Mouse (Mus musculus) ES-E14 (cell line): ENCODE data around the gene Wdr78.

Experiments
- HCFC1 ChIP-seq: IDR thresholded peaks from 2 replicates; pipeline ENCODE4 v1.6.1; 2012; ENCODE audit warnings: low read length, inconsistent platforms, borderline replicate concordance; ENCODE audit not compliant: insufficient read depth
- MAFK ChIP-seq: IDR thresholded peaks from 2 replicates; pipeline ENCODE4 v1.6.1; 2014; ENCODE audit warnings: mild to moderate bottlenecking, low read depth, low read length, inconsistent platforms; ENCODE audit not compliant: insufficient read depth
- ZC3H11A ChIP-seq: IDR thresholded peaks from 2 replicates; pipeline ENCODE4 v1.6.1; 2012; ENCODE audit warnings: low read depth, mild to moderate bottlenecking, inconsistent platforms, low read length, borderline replicate concordance

- TF ChIP-seq HCFC1, result no peak
- no peak for TF ChIP-seq MAFK
- no peak for TF ChIP-seq ZC3H11A
Observed at GRCm38 (mm10) chr4:103042997-103043396, 71.4 kb downstream of the Wdr78 start.
